Mouse (Mus musculus) thymus, adult 18-20 months (tissue): ENCODE measurements around the gene Klf7.

Source experiments
- DNase-seq, 2 experiments: peaks; one replicate each; pipeline ENCODE4 v3.0.0; 2022; ENCODE audit warnings: mixed read lengths in 2 of 2

Gene Klf7

GRCm38 (mm10) chr1:64104665-64105064 is 17.4 kb downstream of the Klf7 start:
- no peak for DNase-seq

- no peak for DNase-seq
These were observed 20.8 kb downstream of the Klf7 start for GRCm38 (mm10) chr1:64101331-64101730.

GRCm38 (mm10) chr1:64098800-64099199 is 23.3 kb downstream of the Klf7 start:
- no peak for DNase-seq

- DNase-seq = no peak
These were observed 24.3 kb downstream of the Klf7 start for GRCm38 (mm10) chr1:64097640-64098287.

- DNase-seq = no peak
These were observed 29.1 kb downstream of the Klf7 start for GRCm38 (mm10) chr1:64093018-64093417.

GRCm38 (mm10) chr1:64091591-64091990 is 30.5 kb downstream of the Klf7 start:
- no peak for DNase-seq

GRCm38 (mm10) chr1:64090566-64090965 is 31.5 kb downstream of the Klf7 start:
- DNase-seq = peak in 1 of 2 experiments; percentile 58

- DNase-seq = no peak
These were observed 32.4 kb downstream of the Klf7 start for GRCm38 (mm10) chr1:64089691-64090090.

GRCm38 (mm10) chr1:64088604-64089320 is 33.3 kb downstream of the Klf7 start:
- peak in 1 of 2 experiments; percentile 40 for DNase-seq

GRCm38 (mm10) chr1:64087657-64088603 is 34.2 kb downstream of the Klf7 start:
- peak; percentile 72 to 84 for DNase-seq

- no peak for DNase-seq
These were observed 36.2 kb downstream of the Klf7 start for GRCm38 (mm10) chr1:64085875-64086274.

- DNase-seq = no peak
These were observed 36.7 kb downstream of the Klf7 start for GRCm38 (mm10) chr1:64085361-64085760.

GRCm38 (mm10) chr1:64084706-64085105 is 37.4 kb downstream of the Klf7 start:
- DNase-seq = no peak

GRCm38 (mm10) chr1:64081791-64082190 is 40.3 kb downstream of the Klf7 start:
- no peak for DNase-seq

- no peak for DNase-seq
These were observed 40.9 kb downstream of the Klf7 start for GRCm38 (mm10) chr1:64081217-64081616.

- no peak for DNase-seq
These were observed 41.8 kb downstream of the Klf7 start for GRCm38 (mm10) chr1:64080263-64080662.

GRCm38 (mm10) chr1:64078747-64079211 is 43.3 kb downstream of the Klf7 start:
- no peak for DNase-seq

- DNase-seq = no peak
These were observed 43.9 kb downstream of the Klf7 start for GRCm38 (mm10) chr1:64078011-64078746.

- no peak for DNase-seq
These were observed 48.0 kb downstream of the Klf7 start for GRCm38 (mm10) chr1:64074051-64074450.

GRCm38 (mm10) chr1:64070947-64071346 is 51.1 kb downstream of the Klf7 start:
- DNase-seq = no peak

GRCm38 (mm10) chr1:64066320-64067254 is 55.5 kb downstream of the Klf7 start:
- no peak for DNase-seq
